Comparison of ENCODE assay signal across 9 mouse cellular contexts in the genomic region with DNA sequence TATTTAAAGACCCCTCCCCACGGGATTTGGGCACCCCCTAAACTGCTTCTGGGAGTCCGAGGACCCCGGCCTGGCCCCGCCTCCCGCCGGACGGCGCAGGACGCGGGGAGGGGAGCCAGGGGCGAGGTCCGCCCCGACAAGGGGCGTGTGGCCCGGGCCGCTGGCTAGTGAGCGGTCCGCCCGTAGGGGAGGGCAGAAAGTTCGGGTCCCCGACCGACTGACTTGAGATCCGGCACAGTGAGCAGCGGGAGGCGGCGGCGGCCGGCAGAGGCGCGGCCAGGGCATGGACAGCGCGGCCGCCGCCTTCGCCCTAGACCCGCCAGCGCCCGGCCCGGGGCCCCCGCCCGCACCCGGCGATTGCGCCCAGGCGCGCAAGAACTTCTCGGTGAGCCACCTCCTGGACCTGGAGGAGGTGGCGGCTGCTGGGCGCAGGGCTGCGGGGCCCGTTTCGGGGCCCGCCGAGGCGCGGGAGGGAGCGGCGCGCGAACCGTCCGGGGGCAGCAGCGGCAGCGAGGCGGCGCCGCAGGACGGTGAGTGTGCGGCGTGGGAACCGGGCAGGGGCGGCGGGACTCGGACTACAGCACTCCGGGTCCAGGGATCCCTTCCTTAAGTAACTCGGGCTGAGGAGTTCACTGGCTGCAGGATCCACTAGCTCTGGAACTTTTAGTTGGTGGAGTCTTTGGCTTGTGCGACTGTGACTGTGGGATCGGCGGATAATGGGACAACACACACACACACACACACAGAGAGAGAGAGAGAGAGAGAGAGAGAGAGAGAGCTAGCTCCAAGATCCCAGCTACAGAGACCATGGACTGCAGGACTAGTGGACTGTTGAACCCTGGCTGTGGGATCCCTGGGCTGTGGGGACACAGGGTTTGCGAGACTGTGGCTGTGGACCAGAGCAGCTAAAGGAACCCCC. TPM values are rescaled to one million over a fixed set of nuclear protein-coding genes. Genes with fewer than 3 reads are reported as not detected.
DNase-seq lines count a peak whose midpoint lies in the region; ATAC-seq and TF ChIP-seq lines count a peak whose summit lies in the region.
"Had no signal": no experiment of that assay in that cellular context is flagged by ENCODE, and none has a peak within 500 bp of the region (broad histone marks: within the 10 kb centered on the region; RNA-seq: fewer than 3 reads in every experiment).

No protein-coding gene starts in this region.

- WGBS in kidney, adult 2 months = 2% methylated on average over 80 of the region's 80 CpGs
- WGBS in hindbrain, embryonic 12.5 days = 1% methylated on average over 66 of the region's 80 CpGs
- WGBS in lung, embryonic 15.5 days = 2% methylated on average over 68 of the region's 80 CpGs
- 2% methylated on average over 70 of the region's 80 CpGs for WGBS in stomach, postnatal 0 days

- no peaks in the 10 kb centered on the region for H3K36me3 ChIP-seq in kidney, adult 2 months (ENCODE audit: control insufficient read depth, insufficient read depth, low read length)
- H3K36me3 ChIP-seq in hindbrain, embryonic 12.5 days = no peaks in the 10 kb centered on the region
- no peaks in the 10 kb centered on the region for H3K36me3 ChIP-seq in lung, embryonic 15.5 days
- H3K36me3 ChIP-seq in stomach, postnatal 0 days (ENCODE audit: control insufficient read depth, insufficient read depth, low read length) = no peaks in the 10 kb centered on the region

- no peak for ATAC-seq in hindbrain, embryonic 12.5 days (ENCODE audit: low FRiP score)
- ATAC-seq in lung, embryonic 15.5 days (ENCODE audit: borderline replicate concordance, extremely low read depth, low FRiP score, low TSS enrichment) = peak; percentile 69
- ATAC-seq in stomach, postnatal 0 days (ENCODE audit: low FRiP score, low TSS enrichment) = peak; percentile 52
- ATAC-seq in frontal cortex, adult (ENCODE audit: low TSS enrichment) = no peak; the same call in 1 of the 2 replicates
- ATAC-seq: Patski had no signal

- peak overlapping the region; percentile 88 for H3K4me2 ChIP-seq in hindbrain, embryonic 12.5 days (replicated peaks)
- peak overlapping the region; percentile 85 for H3K4me2 ChIP-seq in lung, embryonic 15.5 days
- H3K4me2 ChIP-seq in stomach, postnatal 0 days (replicated peaks; ENCODE audit: low read depth) = peak overlapping the region; percentile 87

- no peak for TF ChIP-seq EP300 in stomach, postnatal 0 days (optimal IDR thresholded peaks at IDR 0.05)

- peak overlapping the region; percentile 74 for H3K9ac ChIP-seq in hindbrain, embryonic 12.5 days
- H3K9ac ChIP-seq in lung, embryonic 15.5 days = peak overlapping the region; percentile 61
- H3K9ac ChIP-seq in stomach, postnatal 0 days (ENCODE audit: low read length) = peak overlapping the region; percentile 62

- no peak for TF ChIP-seq CTCF in kidney, adult 2 months (conservative IDR thresholded peaks at IDR 0.05; ENCODE audit: insufficient read depth, insufficient read length, low read depth, low read length)
- TF ChIP-seq CTCF in stomach, postnatal 0 days (IDR thresholded peaks at IDR 0.05; ENCODE audit: low read depth) = no peak; the same call in 1 of the 2 replicates

- no peaks in the 10 kb centered on the region for H3K4me1 ChIP-seq in kidney, adult 2 months (ENCODE audit: control insufficient read depth, insufficient read depth, low read length)
- peaks cover 18% of the 10 kb centered on the region for H3K4me1 ChIP-seq in hindbrain, embryonic 12.5 days
- peaks cover 24% of the 10 kb centered on the region for H3K4me1 ChIP-seq in lung, embryonic 15.5 days
- H3K4me1 ChIP-seq in stomach, postnatal 0 days (replicated peaks; ENCODE audit: control insufficient read depth, insufficient read depth) = no peaks in the 10 kb centered on the region

- no peaks in the 10 kb centered on the region for H3K27me3 ChIP-seq in kidney, adult 2 months (replicated peaks; ENCODE audit: control insufficient read depth, insufficient read depth, low read length)
- H3K27me3 ChIP-seq in hindbrain, embryonic 12.5 days = peaks cover 40% of the 10 kb centered on the region
- H3K27me3 ChIP-seq in lung, embryonic 15.5 days = peaks cover 50% of the 10 kb centered on the region
- no peaks in the 10 kb centered on the region for H3K27me3 ChIP-seq in stomach, postnatal 0 days (ENCODE audit: control insufficient read depth, insufficient read depth, low read length)
- H3K27me3 ChIP-seq: Patski had no signal

- H3K9me3 ChIP-seq in hindbrain, embryonic 12.5 days (replicated peaks) = no peaks in the 10 kb centered on the region
- no peaks in the 10 kb centered on the region for H3K9me3 ChIP-seq in lung, embryonic 15.5 days
- no peaks in the 10 kb centered on the region for H3K9me3 ChIP-seq in stomach, postnatal 0 days (ENCODE audit: control insufficient read depth, low read length)

- DNase-seq in kidney, adult 2 months = peak; percentile 17
- no peak for DNase-seq in kidney, adult 8-10 months
- peak; percentile 75 for DNase-seq in embryo, embryonic 11 days
- peak; percentile 47 for DNase-seq in stomach, postnatal 0 days (ENCODE audit: low spot score)
- DNase-seq in layer of hippocampus, adult 11-12 months (ENCODE audit: low spot score) = no peak

- H3K4me3 ChIP-seq in kidney, adult 2 months (ENCODE audit: insufficient read depth, low read depth, low read length) = peak overlapping the region; percentile 32
- peak overlapping the region; percentile 63 for H3K4me3 ChIP-seq in hindbrain, embryonic 12.5 days
- peak overlapping the region; percentile 55 for H3K4me3 ChIP-seq in lung, embryonic 15.5 days
- H3K4me3 ChIP-seq in stomach, postnatal 0 days (ENCODE audit: low read depth, low read length) = peak overlapping the region; percentile 57

- TF ChIP-seq POLR2A in kidney, adult 2 months (IDR thresholded peaks at IDR 0.05; ENCODE audit: low read depth, low read length) = no peak

- H3K27ac ChIP-seq in kidney, adult 2 months (ENCODE audit: insufficient read depth, low read depth, low read length) = no peak overlapping the region
- peak overlapping the region; percentile 23; the same call in 1 of the 2 replicates for H3K27ac ChIP-seq in hindbrain, embryonic 12.5 days
- H3K27ac ChIP-seq in lung, embryonic 15.5 days = 0 out of 2 replicates have a peak overlapping the region, but pooled peaks have one; percentile 1
- H3K27ac ChIP-seq in stomach, postnatal 0 days (replicated peaks) = no peak overlapping the region

RNA-seq across cellular contexts. Expression of a gene that starts 10.6 kb away (rescaled TPM):
- polyA plus RNA-seq in kidney, adult 2 months (2012; rRNA removed) = 4.7 and 6.7 TPM in 2 replicates
- polyA plus RNA-seq in hindbrain, embryonic 12.5 days (2016; fragmentation: Nextera tagmentation; extraction: Ambion mirVana) = 38.8 and 38.9 TPM in 2 replicates
- 9.7 and 12.5 TPM in 2 replicates for polyA plus RNA-seq in lung, embryonic 15.5 days (2015; fragmentation: Nextera tagmentation; extraction: Ambion mirVana)
- 1.8 and 2.0 TPM in 2 replicates for polyA plus RNA-seq in stomach, postnatal 0 days (2015; fragmentation: Nextera tagmentation; extraction: Ambion mirVana)

RNA-seq across cellular contexts. Expression of a gene that starts 15.3 kb away (rescaled TPM):
- polyA plus RNA-seq in kidney, adult 2 months (2012; rRNA removed) = 24.5 and 35.2 TPM in 2 replicates
- 38.9 and 40.6 TPM in 2 replicates for polyA plus RNA-seq in hindbrain, embryonic 12.5 days (2016; fragmentation: Nextera tagmentation; extraction: Ambion mirVana)
- 31.8 and 34.0 TPM in 2 replicates for polyA plus RNA-seq in lung, embryonic 15.5 days (2015; fragmentation: Nextera tagmentation; extraction: Ambion mirVana)
- polyA plus RNA-seq in stomach, postnatal 0 days (2015; fragmentation: Nextera tagmentation; extraction: Ambion mirVana) = 17.2 and 19.6 TPM in 2 replicates

RNA-seq across cellular contexts. Expression of a gene that starts 37.8 kb away (rescaled TPM):
- 26.4 and 27.3 TPM in 2 replicates for polyA plus RNA-seq in kidney, adult 2 months (2012; rRNA removed)
- polyA plus RNA-seq in hindbrain, embryonic 12.5 days (2016; fragmentation: Nextera tagmentation; extraction: Ambion mirVana) = 97.2 and 102 TPM in 2 replicates
- 82.9 and 87.2 TPM in 2 replicates for polyA plus RNA-seq in lung, embryonic 15.5 days (2015; fragmentation: Nextera tagmentation; extraction: Ambion mirVana)
- 52.4 and 53.3 TPM in 2 replicates for polyA plus RNA-seq in stomach, postnatal 0 days (2015; fragmentation: Nextera tagmentation; extraction: Ambion mirVana)

RNA-seq across cellular contexts. Expression of a gene that starts 42.0 kb away (rescaled TPM):
- polyA plus RNA-seq in kidney, adult 2 months (2012; rRNA removed) = 1.7 and 4.1 TPM in 2 replicates
- polyA plus RNA-seq in hindbrain, embryonic 12.5 days (2016; fragmentation: Nextera tagmentation; extraction: Ambion mirVana) = 1.9 and 2.2 TPM in 2 replicates
- polyA plus RNA-seq in lung, embryonic 15.5 days (2015; fragmentation: Nextera tagmentation; extraction: Ambion mirVana) = 4.7 and 6.0 TPM in 2 replicates
- 2.0 and 2.5 TPM in 2 replicates for polyA plus RNA-seq in stomach, postnatal 0 days (2015; fragmentation: Nextera tagmentation; extraction: Ambion mirVana)

Comparison
In these comparisons a context has a peak if more than half of its experiments do, and no peak if none do; other contexts are left out.
1. DNase-seq: peak in kidney, adult 2 months (single experiment), embryo, embryonic 11 days (single experiment) and stomach, postnatal 0 days (single experiment); none in kidney, adult 8-10 months (0 of 2) and layer of hippocampus, adult 11-12 months (single experiment).
2. H3K27ac ChIP-seq: peak in hindbrain, embryonic 12.5 days (single experiment) and lung, embryonic 15.5 days (single experiment); none in kidney, adult 2 months (single experiment) and stomach, postnatal 0 days (single experiment).
3. ATAC-seq: peak in lung, embryonic 15.5 days (single experiment) and stomach, postnatal 0 days (single experiment); none in hindbrain, embryonic 12.5 days (single experiment) and frontal cortex, adult (single experiment).
4. Peak in every context shown above with its lines, with median percentiles within 50 percentile points of each other: H3K4me3 ChIP-seq, H3K4me2 ChIP-seq and H3K9ac ChIP-seq.